In the genomic region with DNA sequence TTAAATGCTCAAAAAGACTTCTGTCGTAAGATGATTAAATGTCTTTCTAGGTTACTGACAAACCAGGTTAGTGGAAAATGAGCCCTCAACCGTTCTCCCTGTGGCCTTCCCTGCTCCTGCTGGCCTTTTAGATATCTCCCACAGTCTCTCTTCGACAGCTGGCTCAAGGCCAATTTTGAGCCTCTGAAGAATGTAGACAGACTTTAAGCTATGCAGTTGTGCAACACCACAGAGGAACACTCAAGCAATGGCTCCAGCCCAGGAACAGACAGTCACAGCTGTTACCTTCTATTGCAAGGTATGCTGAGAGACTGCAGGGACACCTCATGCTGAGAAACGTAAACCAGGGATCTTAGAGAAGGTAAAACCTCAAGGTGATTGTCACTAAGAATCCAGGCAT, we compare ENCODE assay signal across 8 mouse cellular contexts.
DNase-seq lines count a peak whose midpoint lies in the region; ATAC-seq and TF ChIP-seq lines count a peak whose summit lies in the region.

No protein-coding gene starts in this region.

- H3K36me3 ChIP-seq in liver, adult 2 months (ENCODE audit: control insufficient read depth, insufficient read depth, low read length) = no peaks in the 10 kb centered on the region
- H3K36me3 ChIP-seq in liver, embryonic 12.5 days = no peaks in the 10 kb centered on the region
- H3K36me3 ChIP-seq in lung, postnatal 0 days (ENCODE audit: insufficient read depth, low read length) = no peaks in the 10 kb centered on the region
- H3K36me3 ChIP-seq in thymus, adult 2 months (ENCODE audit: control insufficient read depth, insufficient read depth, low read length) = no peaks in the 10 kb centered on the region

- H3K27me3 ChIP-seq in liver, adult 2 months (ENCODE audit: control insufficient read depth, insufficient read depth, low read length) = no peaks in the 10 kb centered on the region
- no peaks in the 10 kb centered on the region for H3K27me3 ChIP-seq in liver, embryonic 12.5 days (replicated peaks)
- H3K27me3 ChIP-seq in lung, postnatal 0 days (replicated peaks; ENCODE audit: insufficient read depth, low read length) = no peaks in the 10 kb centered on the region
- no peaks in the 10 kb centered on the region for H3K27me3 ChIP-seq in thymus, adult 2 months (ENCODE audit: control insufficient read depth, insufficient read depth, low read length)

- no peak for TF ChIP-seq CTCF in liver, adult 2 months (IDR thresholded peaks at IDR 0.05; ENCODE audit: low read depth, low read length)
- peak; percentile 32 for TF ChIP-seq CTCF in lung, postnatal 0 days (IDR thresholded peaks at IDR 0.05)
- no peak for TF ChIP-seq CTCF in thymus, adult 2 months (IDR thresholded peaks at IDR 0.05; ENCODE audit: borderline replicate concordance, control insufficient read depth, extremely low read depth, insufficient read depth, low read length, poor library complexity)

- no peak for TF ChIP-seq POLR2A in liver, adult 2 months (IDR thresholded peaks at IDR 0.05; ENCODE audit: extremely low read depth, insufficient read depth, low read length)
- TF ChIP-seq POLR2A in thymus, adult 2 months (IDR thresholded peaks at IDR 0.05; ENCODE audit: control insufficient read depth, extremely low read depth, insufficient read depth, low read length, poor library complexity) = no peak

- no peaks in the 10 kb centered on the region for H3K9me3 ChIP-seq in liver, embryonic 12.5 days (replicated peaks)
- H3K9me3 ChIP-seq in lung, postnatal 0 days (ENCODE audit: low read length) = no peaks in the 10 kb centered on the region

- H3K27ac ChIP-seq in liver, adult 2 months (replicated peaks; ENCODE audit: insufficient read depth, low read depth, low read length) = no peak overlapping the region
- no peak overlapping the region for H3K27ac ChIP-seq in liver, embryonic 12.5 days
- peak overlapping the region; percentile 80 for H3K27ac ChIP-seq in lung, postnatal 0 days (ENCODE audit: low read length)
- no peak overlapping the region for H3K27ac ChIP-seq in thymus, adult 2 months (ENCODE audit: control insufficient read depth, insufficient read depth, low read length)

- no peak for ATAC-seq in liver, embryonic 12.5 days
- peak; percentile 85 for ATAC-seq in lung, postnatal 0 days

- H3K4me2 ChIP-seq in liver, embryonic 12.5 days = no peak overlapping the region
- no peak overlapping the region for H3K4me2 ChIP-seq in lung, postnatal 0 days (replicated peaks; ENCODE audit: low read depth, low read length)

- TF ChIP-seq EP300 in lung, postnatal 0 days (IDR thresholded peaks at IDR 0.05) = peak; percentile 99

- no peak overlapping the region for H3K9ac ChIP-seq in liver, adult 2 months (ENCODE audit: low read depth, low read length)
- H3K9ac ChIP-seq in liver, embryonic 12.5 days = no peak overlapping the region
- H3K9ac ChIP-seq in lung, postnatal 0 days (replicated peaks; ENCODE audit: low read depth) = no peak overlapping the region

- no peaks in the 10 kb centered on the region for H3K79me2 ChIP-seq in liver, adult 2 months (ENCODE audit: control insufficient read depth, insufficient read depth, low read length)

- 44% methylated on average over 4 of the region's 4 CpGs for WGBS in liver, adult 2 months
- 56% methylated on average over 4 of the region's 4 CpGs for WGBS in liver, embryonic 12.5 days (ENCODE audit: insufficient replicate concordance)
- WGBS in lung, postnatal 0 days = 27% methylated on average over 4 of the region's 4 CpGs
- whole genome bisulfite sequencing in thymus, adult 2 months = 74% methylated on average over 4 of the region's 4 CpGs

- no peak overlapping the region for H3K4me3 ChIP-seq in liver, adult 2 months (ENCODE audit: insufficient read depth, low read depth, low read length)
- no peak overlapping the region for H3K4me3 ChIP-seq in liver, embryonic 12.5 days
- H3K4me3 ChIP-seq in lung, postnatal 0 days (ENCODE audit: low read depth, low read length) = no peak overlapping the region
- no peak overlapping the region for H3K4me3 ChIP-seq in thymus, adult 2 months (ENCODE audit: control insufficient read depth, insufficient read depth, low read length)

- DNase-seq in liver, adult 2 months (ENCODE audit: extremely low read depth, low read depth, low spot score) = peak; percentile 28
- DNase-seq in fat pad, adult 2 months (ENCODE audit: extremely low read depth, low read depth, low spot score) = peak; percentile 50
- DNase-seq in heart, postnatal 4 days = peak; percentile 87
- DNase-seq in lung, postnatal 0 days (ENCODE audit: low spot score) = peak; percentile 95
- no peak for DNase-seq in thymus, postnatal 0 days (ENCODE audit: low spot score)
- DNase-seq in thymus, adult 2 months = no peak
- no peak for DNase-seq in thymus, postnatal 10 days (ENCODE audit: low spot score in 2 of 2)

- H3K4me1 ChIP-seq in liver, adult 2 months (ENCODE audit: control insufficient read depth, insufficient read depth, low read length) = no peaks in the 10 kb centered on the region; the same call in 1 of the 2 replicates
- H3K4me1 ChIP-seq in liver, embryonic 12.5 days = no peaks in the 10 kb centered on the region
- H3K4me1 ChIP-seq in lung, postnatal 0 days (ENCODE audit: insufficient read depth, low read depth, low read length) = peaks cover 5% of the 10 kb centered on the region; the same call in 1 of the 2 replicates
- H3K4me1 ChIP-seq in thymus, adult 2 months (replicated peaks; ENCODE audit: control insufficient read depth, insufficient read depth, low read length) = no peaks in the 10 kb centered on the region

Comparison
In these comparisons a context has a peak if more than half of its experiments do, and no peak if none do; other contexts are left out.
1. DNase-seq: peak in liver, adult 2 months (single experiment), fat pad, adult 2 months (single experiment), heart, postnatal 4 days (single experiment) and lung, postnatal 0 days (single experiment); none in thymus, postnatal 0 days (single experiment), thymus, adult 2 months (single experiment) and thymus, postnatal 10 days (0 of 2).